Mouse (Mus musculus) liver, embryonic 15.5 days (tissue): ENCODE measurements around the gene Gsg1l. TPM values are rescaled to one million over a fixed set of nuclear protein-coding genes. Genes with fewer than 3 reads are reported as not detected.

Experiments
- ATAC-seq: fragments of 200-750 bp; cut with Nextera tagmentation; 2 replicates; pipeline ENCODE4 v1.8.0; 2017; ENCODE audit warnings: moderate number of reproducible peaks, mild to moderate bottlenecking, moderate library complexity; ENCODE audit not compliant: insufficient read depth
- H3K27ac ChIP-seq: fragments of 300-500 bp; sonication (generic); replicated peaks from 2 replicates; pipeline ENCODE4 v1.5.1; 2015; ENCODE audit warnings: mild to moderate bottlenecking, inconsistent platforms
- H3K27me3 ChIP-seq: fragments of 300-500 bp; sonication (generic); 2 replicates; pipeline ENCODE4 v1.6.1; 2015; ENCODE audit warnings: mild to moderate bottlenecking, inconsistent platforms
- H3K36me3 ChIP-seq: fragments of 300-500 bp; sonication (generic); replicated peaks from 2 replicates; pipeline ENCODE4 v1.6.1; 2015; ENCODE audit warnings: moderate library complexity, mild to moderate bottlenecking, inconsistent platforms
- H3K4me1 ChIP-seq: fragments of 300-500 bp; sonication (generic); replicated peaks from 2 replicates; pipeline ENCODE4 v1.6.1; 2015; ENCODE audit warnings: inconsistent platforms
- H3K4me2 ChIP-seq: fragments of 300-500 bp; sonication (generic); 2 replicates; pipeline ENCODE4 v1.6.1; 2015; ENCODE audit warnings: moderate library complexity, mild to moderate bottlenecking, inconsistent platforms
- H3K4me3 ChIP-seq: fragments of 300-500 bp; sonication (generic); replicated peaks from 2 replicates; pipeline ENCODE4 v1.5.1; 2015; ENCODE audit warnings: mild to moderate bottlenecking, inconsistent platforms
- H3K9ac ChIP-seq: fragments of 300-500 bp; sonication (generic); 2 replicates; pipeline ENCODE4 v1.6.1; 2015; ENCODE audit warnings: moderate library complexity, mild to moderate bottlenecking, inconsistent platforms
- H3K9me3 ChIP-seq: fragments of 300-500 bp; sonication (generic); replicated peaks from 2 replicates; pipeline ENCODE4 v1.6.1; 2016; ENCODE audit warnings: inconsistent platforms
- WGBS: fragments of 180-500 bp; shearing (Covaris S2); methylation state at CpG from one replicate; pipeline ENCODE4 v1.1.7; 2015; ENCODE audit warnings: mixed read lengths; ENCODE audit not compliant: insufficient replicate concordance; 5-methylcytosine and 5-hydroxymethylcytosine counted together
- polyA plus RNA-seq: library from polyadenylated mRNA; unstranded; fragments of >200 nt; fragmentation: Nextera tagmentation; extraction: Ambion mirVana; gene quantifications from 2 replicates; pipeline ENCODE4 v1.2.1, GENCODE M21; 2015

Gene Gsg1l
- polyA plus RNA-seq, 1 experiment from 2014 or later = 0.09 TPM

DNA sequence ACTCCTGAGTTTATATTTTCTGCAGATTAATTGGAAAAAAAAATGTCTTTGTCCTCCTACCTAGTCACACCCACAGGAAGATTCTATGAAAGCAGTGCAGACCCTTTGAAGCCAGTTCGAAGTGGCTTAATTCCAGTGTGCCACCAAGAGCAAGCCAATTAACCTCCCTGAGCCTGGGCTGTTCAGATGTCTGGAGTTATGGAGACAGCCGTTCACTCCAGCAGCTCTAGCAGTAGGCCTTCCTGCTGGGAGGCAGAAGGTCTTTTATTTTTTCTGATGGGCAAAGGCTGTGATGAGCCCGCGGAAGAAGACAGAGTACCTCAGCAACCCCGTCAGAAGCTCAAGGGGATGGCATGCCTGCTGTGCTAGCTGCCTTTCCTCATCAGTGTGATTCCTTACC is 127.2 kb downstream of the Gsg1l start:
- no peaks in the 10 kb centered on the region for H3K9me3 ChIP-seq
- peaks cover 8% of the 10 kb centered on the region; the same call in 1 of the 2 replicates for H3K27me3 ChIP-seq
- no peak overlapping the region for H3K4me3 ChIP-seq
- no peaks in the 10 kb centered on the region for H3K36me3 ChIP-seq
- no peak overlapping the region for H3K4me2 ChIP-seq
- H3K4me1 ChIP-seq = no peaks in the 10 kb centered on the region; the same call in 1 of the 2 replicates
- WGBS = 68% methylated on average over 5 of the region's 5 CpGs
- no peak for ATAC-seq
- H3K27ac ChIP-seq = no peak overlapping the region
- no peak overlapping the region for H3K9ac ChIP-seq

DNA sequence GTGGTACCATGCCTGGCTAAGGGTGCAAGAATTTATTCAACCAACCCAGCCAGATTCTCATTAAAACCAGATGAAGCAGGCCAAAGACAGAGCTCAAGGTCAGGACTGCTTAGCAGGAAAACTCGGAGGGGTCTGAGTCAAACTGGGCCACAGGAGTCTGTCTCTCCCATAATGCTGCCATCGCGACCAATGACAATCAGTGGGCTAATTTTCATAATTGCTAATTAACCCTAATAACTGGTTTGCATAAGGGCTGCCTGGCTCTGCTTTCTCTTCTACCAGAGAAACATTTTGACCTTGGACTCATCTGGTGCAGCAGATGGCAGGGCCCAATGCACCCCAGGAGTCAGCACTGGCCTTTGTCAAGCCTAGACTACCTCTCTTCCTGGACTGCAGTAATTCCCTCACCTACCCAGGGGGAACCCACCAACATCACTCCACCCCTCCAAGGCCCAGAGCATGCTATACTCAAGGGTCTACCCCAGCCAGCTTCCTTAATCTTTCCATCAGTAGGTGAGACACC is 127.8 kb downstream of the Gsg1l start:
- Histone ChIP-seq H3K9ac (no peak overlapping the region), H3K9me3 (no peaks in the 10 kb centered on the region), H3K4me1 (no peaks in the 10 kb centered on the region; the same call in 1 of the 2 replicates), H3K27me3 (peaks cover 8% of the 10 kb centered on the region; the same call in 1 of the 2 replicates), H3K4me2 (no peak overlapping the region), H3K36me3 (no peaks in the 10 kb centered on the region), H3K27ac (no peak overlapping the region), H3K4me3 (no peak overlapping the region)
- WGBS = 67% methylated on average over 3 of the region's 3 CpGs
- ATAC-seq = no peak

DNA sequence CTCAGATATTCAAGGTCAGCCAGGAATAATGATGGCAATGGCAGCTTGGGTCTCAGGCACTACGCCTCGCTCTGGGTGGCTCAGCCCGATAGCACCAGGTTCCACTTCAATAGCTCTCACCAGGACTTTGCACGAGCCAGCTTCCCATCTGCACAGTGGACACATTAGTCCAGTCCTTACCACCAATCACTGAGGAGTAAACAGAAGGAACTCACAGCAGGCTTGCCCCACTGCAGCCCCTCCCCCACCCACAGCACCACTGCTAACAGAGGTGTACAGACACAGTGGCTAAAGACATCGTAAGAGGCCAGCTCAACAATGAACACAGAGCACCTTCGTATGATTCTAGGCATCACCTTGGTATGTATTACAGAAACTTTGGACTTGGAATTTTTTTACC is 128.4 kb downstream of the Gsg1l start:
- peaks cover 3% of the 10 kb centered on the region; the same call in 1 of the 2 replicates for H3K27me3 ChIP-seq
- no peak for ATAC-seq
- H3K27ac ChIP-seq = no peak overlapping the region
- no peaks in the 10 kb centered on the region; the same call in 1 of the 2 replicates for H3K4me1 ChIP-seq
- no peak overlapping the region for H3K4me2 ChIP-seq
- H3K36me3 ChIP-seq = no peaks in the 10 kb centered on the region
- 75% methylated on average over 6 of the region's 6 CpGs for WGBS
- H3K4me3 ChIP-seq = no peak overlapping the region
- no peak overlapping the region for H3K9ac ChIP-seq
- no peaks in the 10 kb centered on the region for H3K9me3 ChIP-seq

DNA sequence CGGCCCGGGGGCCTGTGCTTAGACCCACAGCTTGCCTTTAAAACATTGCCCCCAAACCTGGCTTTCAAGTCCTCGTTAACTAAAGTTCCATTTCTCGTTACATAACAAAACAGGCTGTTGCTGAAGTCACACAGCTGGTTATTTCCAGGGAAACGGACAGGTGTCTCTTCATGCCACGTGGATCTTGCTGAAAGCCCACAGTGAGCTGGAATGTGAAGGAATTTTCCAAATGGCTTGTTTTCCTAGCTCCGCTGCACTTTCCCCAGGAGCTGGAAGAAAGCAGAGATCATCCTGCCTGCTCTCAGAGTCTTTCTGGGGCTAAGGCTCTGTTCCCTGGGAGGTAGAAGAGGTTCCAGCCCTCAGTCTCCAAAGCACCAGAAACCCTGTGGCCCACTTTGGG is 130.3 kb downstream of the Gsg1l start:
- Histone ChIP-seq H3K4me3 (no peak overlapping the region), H3K4me2 (no peak overlapping the region), H3K36me3 (no peaks in the 10 kb centered on the region), H3K27ac (no peak overlapping the region), H3K9me3 (no peaks in the 10 kb centered on the region), H3K27me3 (no peaks in the 10 kb centered on the region), H3K4me1 (no peaks in the 10 kb centered on the region; the same call in 1 of the 2 replicates), H3K9ac (no peak overlapping the region)
- no peak for ATAC-seq
- WGBS = 64% methylated on average over 7 of the region's 7 CpGs

DNA sequence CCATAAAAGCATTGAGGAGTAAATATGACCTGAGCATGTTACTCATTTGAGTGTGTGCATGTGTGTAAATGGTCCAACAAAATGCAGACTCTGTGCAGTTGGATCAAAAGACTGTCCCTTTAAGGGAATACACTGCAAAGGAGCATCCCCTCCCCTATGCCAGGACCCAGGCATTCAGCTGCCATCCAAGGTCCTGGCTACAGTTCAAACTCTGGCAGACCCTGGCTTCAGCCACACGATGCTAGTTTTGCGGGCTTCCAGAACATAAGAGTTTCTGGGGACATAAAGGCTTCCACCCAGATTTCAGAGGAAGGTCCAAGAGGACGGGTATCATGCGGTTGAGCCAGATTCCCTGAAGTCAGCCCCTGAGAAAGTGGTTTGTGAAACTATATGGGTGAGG is 133.2 kb downstream of the Gsg1l start:
- Histone ChIP-seq H3K36me3 (no peaks in the 10 kb centered on the region), H3K9me3 (no peaks in the 10 kb centered on the region), H3K4me3 (no peak overlapping the region), H3K27ac (no peak overlapping the region), H3K4me1 (no peaks in the 10 kb centered on the region; the same call in 1 of the 2 replicates), H3K27me3 (no peaks in the 10 kb centered on the region), H3K9ac (no peak overlapping the region), H3K4me2 (no peak overlapping the region)
- ATAC-seq = no peak
- 66% methylated on average over 4 of the region's 4 CpGs for WGBS

DNA sequence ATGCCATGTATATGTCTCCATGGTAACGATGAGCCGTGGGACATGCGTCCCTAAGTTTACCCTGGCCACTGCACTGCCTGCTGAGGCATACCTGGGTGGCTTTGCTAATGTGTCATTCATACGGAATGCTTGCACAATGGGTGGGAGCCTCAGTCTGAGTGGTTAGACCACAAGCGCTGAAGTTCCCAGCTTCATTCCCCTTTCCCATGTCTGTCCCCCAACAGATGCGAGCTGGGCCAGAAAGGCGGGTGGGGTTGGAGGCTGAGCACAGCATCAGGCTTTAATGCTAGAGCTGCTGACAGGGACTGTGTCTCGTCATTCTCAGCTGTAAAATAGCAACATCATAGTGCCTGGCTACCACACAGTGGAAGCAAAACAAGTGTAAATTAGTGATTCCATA is 136.3 kb downstream of the Gsg1l start:
- Histone ChIP-seq H3K9ac (no peak overlapping the region), H3K27me3 (no peaks in the 10 kb centered on the region), H3K9me3 (no peaks in the 10 kb centered on the region), H3K4me1 (no peaks in the 10 kb centered on the region), H3K4me3 (no peak overlapping the region), H3K27ac (no peak overlapping the region), H3K4me2 (no peak overlapping the region), H3K36me3 (no peaks in the 10 kb centered on the region)
- no peak for ATAC-seq
- 73% methylated on average over 8 of the region's 8 CpGs for WGBS

DNA sequence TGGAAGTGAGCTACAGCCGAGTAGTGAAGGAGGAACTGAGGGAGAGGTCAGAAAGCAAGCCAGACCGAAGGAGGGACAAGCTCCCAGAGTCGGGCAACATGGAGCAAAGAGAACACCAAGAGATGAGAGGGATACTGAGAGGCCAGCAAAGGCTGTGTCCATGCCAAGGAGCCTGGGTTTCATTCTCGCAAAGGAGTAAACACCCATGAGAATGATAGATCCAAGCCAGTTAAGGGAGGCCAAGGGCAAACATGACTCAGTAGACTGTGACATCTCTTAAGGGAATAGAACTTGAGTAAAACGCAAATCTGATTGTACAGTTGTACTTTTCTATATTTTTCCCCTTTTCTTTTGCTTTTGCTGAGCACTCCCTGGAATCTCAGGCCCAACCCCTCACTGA is 137.6 kb downstream of the Gsg1l start:
- no peak overlapping the region for H3K4me2 ChIP-seq
- no peaks in the 10 kb centered on the region for H3K27me3 ChIP-seq
- H3K27ac ChIP-seq = no peak overlapping the region
- H3K4me1 ChIP-seq = no peaks in the 10 kb centered on the region
- H3K36me3 ChIP-seq = no peaks in the 10 kb centered on the region
- WGBS = 50% methylated on average over 5 of the region's 5 CpGs
- no peak overlapping the region for H3K9ac ChIP-seq
- H3K4me3 ChIP-seq = no peak overlapping the region
- H3K9me3 ChIP-seq = no peaks in the 10 kb centered on the region
- no peak for ATAC-seq

DNA sequence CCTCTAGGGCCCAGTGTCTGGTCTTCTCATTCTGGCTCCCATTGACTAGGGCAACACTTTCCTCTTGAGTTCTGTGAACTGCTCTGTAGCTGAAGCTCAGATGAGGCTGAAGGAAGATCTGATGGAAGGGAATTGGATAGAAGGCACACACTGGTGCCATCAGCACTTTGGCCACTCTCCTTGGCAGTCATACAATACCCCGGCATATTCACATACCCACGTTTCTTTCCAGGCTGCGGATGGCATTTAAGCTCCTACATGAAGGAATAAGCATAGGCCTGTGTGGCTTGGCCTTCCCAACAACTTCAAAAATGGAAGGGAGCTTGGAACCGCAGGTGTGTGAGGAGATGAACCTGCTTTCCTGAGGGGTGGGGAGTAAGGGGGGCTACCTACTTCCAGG is 138.7 kb downstream of the Gsg1l start:
- Histone ChIP-seq H3K27me3 (no peaks in the 10 kb centered on the region), H3K27ac (no peak overlapping the region), H3K4me3 (no peak overlapping the region), H3K9ac (no peak overlapping the region), H3K4me1 (no peaks in the 10 kb centered on the region), H3K9me3 (no peaks in the 10 kb centered on the region), H3K36me3 (no peaks in the 10 kb centered on the region), H3K4me2 (no peak overlapping the region)
- no peak for ATAC-seq
- WGBS = 75% methylated on average over 4 of the region's 4 CpGs

DNA sequence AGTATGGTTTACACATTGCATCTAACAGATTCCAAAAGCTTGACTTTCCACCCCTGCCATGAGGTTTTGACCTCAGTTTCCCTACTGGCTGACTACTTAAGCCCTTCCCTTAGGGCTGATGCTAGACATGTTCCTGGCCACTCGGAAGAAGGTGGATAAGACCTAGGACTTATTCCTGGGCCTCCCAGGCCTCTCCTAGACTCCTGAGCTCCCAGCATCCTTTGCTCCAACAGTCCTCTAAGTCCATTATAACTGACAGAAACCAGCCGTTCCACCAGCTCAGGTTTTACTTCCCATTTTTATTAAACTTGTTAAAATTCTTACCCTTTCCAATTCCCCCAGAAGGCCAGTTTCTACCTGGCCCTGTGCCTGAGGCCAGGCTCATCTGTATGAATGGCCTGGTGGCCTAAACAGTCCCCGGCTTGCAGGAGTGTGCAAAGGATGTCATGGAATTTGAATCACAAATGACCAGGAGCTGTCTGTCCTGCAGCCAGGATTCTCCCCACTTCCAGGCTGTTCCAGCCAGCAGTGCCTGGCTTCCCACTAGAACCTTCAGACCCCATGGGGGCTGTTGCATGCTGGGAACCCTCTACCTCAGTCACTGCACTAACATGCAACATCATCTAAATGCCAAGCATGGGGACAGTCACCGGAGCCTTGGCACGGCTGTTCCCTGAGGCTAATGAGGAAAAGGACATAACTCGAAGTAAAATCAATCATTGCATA is 139.7 kb downstream of the Gsg1l start:
- H3K9ac ChIP-seq = no peak overlapping the region
- no peaks in the 10 kb centered on the region for H3K4me1 ChIP-seq
- H3K4me2 ChIP-seq = no peak overlapping the region
- no peaks in the 10 kb centered on the region for H3K27me3 ChIP-seq
- H3K36me3 ChIP-seq = no peaks in the 10 kb centered on the region
- WGBS = 60% methylated on average over 6 of the region's 6 CpGs
- ATAC-seq = no peak
- H3K9me3 ChIP-seq = no peaks in the 10 kb centered on the region
- H3K4me3 ChIP-seq = no peak overlapping the region
- H3K27ac ChIP-seq = no peak overlapping the region

DNA sequence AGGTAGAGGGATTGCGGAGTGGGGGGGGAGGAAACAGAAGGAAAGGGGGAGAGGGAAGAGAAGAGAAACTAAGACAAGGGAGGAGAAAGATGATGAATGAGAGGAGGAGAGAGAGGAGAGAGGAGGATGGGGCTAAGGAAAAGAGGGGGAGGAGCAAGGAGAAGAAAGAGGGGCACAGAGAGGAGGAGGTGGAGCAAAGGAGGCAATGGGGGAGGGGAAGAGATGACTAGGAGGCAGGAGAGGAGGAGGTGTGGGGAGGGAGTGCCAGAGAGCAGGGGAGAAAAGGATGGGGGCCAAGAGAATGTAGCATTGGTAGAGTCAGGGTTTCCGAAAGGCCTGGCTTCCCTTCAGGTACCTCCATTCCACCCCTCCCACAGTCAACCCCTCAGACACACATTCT is 147.9 kb downstream of the Gsg1l start:
- Histone ChIP-seq H3K9ac (no peak overlapping the region), H3K27ac (no peak overlapping the region), H3K4me1 (no peaks in the 10 kb centered on the region), H3K9me3 (no peaks in the 10 kb centered on the region), H3K27me3 (peaks cover 27% of the 10 kb centered on the region), H3K4me3 (no peak overlapping the region), H3K36me3 (no peaks in the 10 kb centered on the region), H3K4me2 (no peak overlapping the region)
- 48% methylated on average over 2 of the region's 2 CpGs for WGBS
- ATAC-seq = no peak

DNA sequence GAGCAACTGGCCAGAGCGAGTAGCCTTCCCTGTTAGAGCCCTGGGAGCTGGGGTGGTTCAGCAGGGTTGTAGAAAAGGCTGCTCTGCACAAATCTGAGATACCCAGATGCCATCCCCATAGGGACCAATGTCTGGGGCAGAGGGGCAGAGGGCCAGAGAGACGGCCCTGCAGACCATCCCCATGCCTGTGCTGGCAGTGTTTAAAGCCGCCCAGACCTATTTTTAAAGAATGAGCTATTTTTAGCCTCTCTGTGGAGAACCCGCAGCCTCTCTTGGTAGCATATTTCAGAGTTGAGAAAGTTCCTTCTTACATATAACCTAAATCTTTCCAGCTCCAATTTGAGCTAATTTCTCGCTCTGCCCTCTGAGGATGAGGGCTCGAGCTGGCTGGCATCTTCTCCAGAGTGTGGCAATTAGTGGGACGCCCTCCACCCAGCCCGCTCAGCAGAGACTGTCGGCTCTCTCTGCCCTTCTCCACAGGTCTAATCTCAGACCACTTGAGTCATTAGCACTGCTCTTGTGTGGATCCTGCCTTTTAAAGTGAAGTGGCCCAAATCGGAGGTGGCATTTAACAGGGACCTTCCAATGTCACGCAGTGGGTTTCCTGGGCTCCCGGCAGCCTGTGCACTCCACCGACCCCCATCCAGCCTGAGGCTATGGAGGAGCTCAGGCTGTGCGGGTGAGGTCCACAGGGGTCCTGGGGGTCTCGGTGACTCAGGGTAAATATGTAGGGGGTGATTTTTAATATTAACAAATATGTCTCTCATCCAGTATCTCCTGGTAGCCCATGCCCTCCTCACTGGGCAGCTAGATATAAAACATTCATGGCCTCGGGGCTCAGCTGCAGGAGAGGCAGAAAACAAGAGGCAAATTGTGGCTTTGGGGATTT is 148.6 kb downstream of the Gsg1l start:
- Histone ChIP-seq H3K27ac (no peak overlapping the region), H3K27me3 (peaks cover 27% of the 10 kb centered on the region), H3K4me2 (no peak overlapping the region), H3K4me3 (no peak overlapping the region), H3K36me3 (no peaks in the 10 kb centered on the region), H3K9me3 (no peaks in the 10 kb centered on the region), H3K4me1 (no peaks in the 10 kb centered on the region), H3K9ac (no peak overlapping the region)
- ATAC-seq = no peak
- WGBS = 24% methylated on average over 16 of the region's 16 CpGs
